9 mouse cellular contexts compared by ENCODE assay signal in the genomic region with DNA sequence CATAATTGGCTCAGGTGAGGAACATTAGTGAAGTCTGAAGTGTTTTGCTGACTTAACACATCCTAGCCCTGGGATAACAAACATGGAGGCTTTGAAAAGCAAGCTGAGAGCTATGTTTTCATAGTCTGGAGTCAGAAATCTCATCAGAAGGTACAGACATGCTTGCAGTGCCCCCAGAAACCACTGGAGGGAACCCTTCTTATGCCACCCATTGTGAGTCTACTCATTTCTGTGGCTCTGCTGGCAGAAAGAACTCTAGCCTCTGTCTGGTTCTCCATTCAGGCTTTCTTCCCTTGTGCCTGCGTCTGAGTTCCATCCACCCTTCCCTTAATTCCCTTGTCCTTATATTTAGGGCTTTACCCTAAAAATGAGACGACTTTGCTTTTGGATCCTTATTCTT. TPM values are rescaled to one million over a fixed set of nuclear protein-coding genes. Genes with fewer than 3 reads are reported as not detected.
DNase-seq lines count a peak whose midpoint lies in the region; ATAC-seq lines count a peak whose summit lies in the region.
"Had no signal": no experiment of that assay in that cellular context is flagged by ENCODE, and none has a peak within 500 bp of the region (broad histone marks: within the 10 kb centered on the region; RNA-seq: fewer than 3 reads in every experiment).

No protein-coding gene starts in this region.

- H3K36me3 ChIP-seq in forebrain, embryonic 11.5 days (ENCODE audit: control insufficient read depth, insufficient read depth, low read length): no peaks in the 10 kb centered on the region
- no peaks in the 10 kb centered on the region for H3K36me3 ChIP-seq in intestine, embryonic 15.5 days
- no peaks in the 10 kb centered on the region for H3K36me3 ChIP-seq in midbrain, embryonic 14.5 days (ENCODE audit: control insufficient read depth, insufficient read depth, low read length)
- H3K36me3 ChIP-seq: heart, embryonic 13.5 days had no signal

- H3K4me1 ChIP-seq in forebrain, embryonic 11.5 days (replicated peaks; ENCODE audit: control insufficient read depth, insufficient read depth, low read length): no peaks in the 10 kb centered on the region
- H3K4me1 ChIP-seq in intestine, embryonic 15.5 days (replicated peaks): no peaks in the 10 kb centered on the region
- H3K4me1 ChIP-seq in midbrain, embryonic 14.5 days (ENCODE audit: control insufficient read depth, insufficient read depth, low read length): no peaks in the 10 kb centered on the region
- H3K4me1 ChIP-seq: heart, embryonic 13.5 days had no signal

- DNase-seq in R1 (ENCODE audit: low read depth, low spot score): peak; percentile 67
- peak; percentile 26 for DNase-seq in brain, embryonic 18.5 days (ENCODE audit: low read depth, low spot score)
- DNase-seq in forebrain, embryonic 11.5 days (ENCODE audit: low spot score): peak; percentile 74
- DNase-seq in left cerebral cortex, adult 9 months (ENCODE audit: low spot score in 2 of 2): peak; percentile 16 to 85
- peak; percentile 85 for DNase-seq in midbrain, embryonic 14.5 days
- peak; percentile 39 for DNase-seq in urinary bladder, adult 2 months (ENCODE audit: low spot score)

- H3K9me3 ChIP-seq in forebrain, embryonic 11.5 days (ENCODE audit: control insufficient read depth, low read length): no peaks in the 10 kb centered on the region
- H3K9me3 ChIP-seq in intestine, embryonic 15.5 days: no peaks in the 10 kb centered on the region
- no peaks in the 10 kb centered on the region for H3K9me3 ChIP-seq in midbrain, embryonic 14.5 days (ENCODE audit: control insufficient read depth, low read length)
- H3K9me3 ChIP-seq: heart, embryonic 13.5 days had no signal

- H3K4me3 ChIP-seq in forebrain, embryonic 11.5 days (ENCODE audit: low read depth, low read length): no peak overlapping the region
- no peak overlapping the region for H3K4me3 ChIP-seq in intestine, embryonic 15.5 days (replicated peaks)
- no peak overlapping the region for H3K4me3 ChIP-seq in midbrain, embryonic 14.5 days (replicated peaks; ENCODE audit: low read depth, low read length)
- H3K4me3 ChIP-seq: heart, embryonic 13.5 days had no signal

- H3K27me3 ChIP-seq in forebrain, embryonic 11.5 days (ENCODE audit: control insufficient read depth, insufficient read depth, low read length): no peaks in the 10 kb centered on the region
- no peaks in the 10 kb centered on the region for H3K27me3 ChIP-seq in intestine, embryonic 15.5 days (replicated peaks)
- H3K27me3 ChIP-seq in midbrain, embryonic 14.5 days (ENCODE audit: control insufficient read depth, insufficient read depth, low read length): no peaks in the 10 kb centered on the region
- H3K27me3 ChIP-seq: heart, embryonic 13.5 days had no signal

- ATAC-seq in forebrain, embryonic 11.5 days (replicated peaks; ENCODE audit: low FRiP score): peak; percentile 60; the same call in 1 of the 2 replicates
- peak; percentile 58; the same call in 1 of the 2 replicates for ATAC-seq in intestine, embryonic 15.5 days
- peak; percentile 76; the same call in 1 of the 2 replicates for ATAC-seq in midbrain, embryonic 14.5 days (ENCODE audit: low FRiP score, low TSS enrichment)

- no peak overlapping the region for H3K4me2 ChIP-seq in forebrain, embryonic 11.5 days (ENCODE audit: low read depth, low read length, severe bottlenecking)
- H3K4me2 ChIP-seq in intestine, embryonic 15.5 days (replicated peaks): no peak overlapping the region
- H3K4me2 ChIP-seq in midbrain, embryonic 14.5 days (ENCODE audit: low read length): no peak overlapping the region
- H3K4me2 ChIP-seq: heart, embryonic 13.5 days had no signal

- H3K9ac ChIP-seq in forebrain, embryonic 11.5 days (ENCODE audit: low read length): no peak overlapping the region
- H3K9ac ChIP-seq in intestine, embryonic 15.5 days: no peak overlapping the region
- no peak overlapping the region for H3K9ac ChIP-seq in midbrain, embryonic 14.5 days (replicated peaks; ENCODE audit: low read length)
- H3K9ac ChIP-seq: heart, embryonic 13.5 days had no signal

- H3K27ac ChIP-seq in forebrain, embryonic 11.5 days (ENCODE audit: low read depth, low read length): no peak overlapping the region
- H3K27ac ChIP-seq in intestine, embryonic 15.5 days: no peak overlapping the region
- H3K27ac ChIP-seq in midbrain, embryonic 14.5 days (replicated peaks; ENCODE audit: low read depth, low read length): no peak overlapping the region
- H3K27ac ChIP-seq: heart, embryonic 13.5 days had no signal

- WGBS in forebrain, embryonic 11.5 days: 40% methylated on average over 2 of the region's 2 CpGs
- 41% methylated on average over 2 of the region's 2 CpGs for WGBS in intestine, embryonic 15.5 days
- WGBS in midbrain, embryonic 14.5 days: 30% methylated on average over 2 of the region's 2 CpGs

RNA-seq across cellular contexts. Expression of a gene that starts 16.2 kb away (rescaled TPM):
- 0.15 TPM in 1 of 2 replicates, not detected in the other for polyA plus RNA-seq in forebrain, embryonic 11.5 days (2014; fragmentation: Nextera tagmentation; extraction: Ambion mirVana)
- polyA plus RNA-seq in intestine, embryonic 15.5 days (2015; fragmentation: Nextera tagmentation; extraction: Ambion mirVana): not detected in 2 replicates
- polyA plus RNA-seq in midbrain, embryonic 14.5 days (2014; fragmentation: Nextera tagmentation; extraction: Ambion mirVana): 0.13 and 0.30 TPM in 2 replicates
- polyA plus RNA-seq in urinary bladder, adult 2 months (2012; rRNA removed): not detected in 2 replicates
- polyA plus RNA-seq: heart, embryonic 13.5 days; stomach, embryonic 14.5 days had no signal

Comparison
In these comparisons a context has a peak if more than half of its experiments do, and no peak if none do; other contexts are left out.
1. DNase-seq: peak in every context shown above with its lines; median percentile 85 in midbrain, embryonic 14.5 days; 74 in forebrain, embryonic 11.5 days; 67 in R1; 50 in left cerebral cortex, adult 9 months; 39 in urinary bladder, adult 2 months; 26 in brain, embryonic 18.5 days.